Mouse (Mus musculus) bone marrow macrophage, adult 2 months (primary cell): ENCODE results near the gene C130074G19Rik. TPM values are rescaled to one million over a fixed set of nuclear protein-coding genes. Genes with fewer than 3 reads are reported as not detected.

ENCODE experiments used
- H3K27ac ChIP-seq: 2 replicates; pipeline ENCODE4 v1.5.1; 2012; ENCODE audit warnings: low read depth, low read length; ENCODE audit not compliant: insufficient read depth
- H3K4me1 ChIP-seq: 2 replicates; pipeline ENCODE4 v1.6.1; 2012; ENCODE audit warnings: low read length; ENCODE audit not compliant: control insufficient read depth, insufficient read depth
- H3K4me3 ChIP-seq: 2 replicates; pipeline ENCODE4 v1.5.1; 2012; ENCODE audit warnings: mild to moderate bottlenecking, low read length, moderate library complexity; ENCODE audit not compliant: insufficient read depth
- CTCF ChIP-seq: IDR thresholded peaks from 2 replicates; pipeline ENCODE4 v1.5.1; 2012; ENCODE audit warnings: low read depth, mild to moderate bottlenecking, low read length, moderate library complexity
- POLR2A ChIP-seq: IDR thresholded peaks from 2 replicates; pipeline ENCODE4 v1.6.1; 2012; ENCODE audit warnings: mild to moderate bottlenecking, low read depth, low read length, borderline replicate concordance
- polyA plus RNA-seq: library from polyadenylated mRNA; stranded (reverse); fragments of >200 nt; gene quantifications from 2 replicates; pipeline ENCODE4 v1.2.4, GENCODE M21; 2012; ENCODE audit not compliant: missing spikeins, insufficient read depth, insufficient read length

C130074G19Rik gene
- not detected in 2 replicates for polyA plus RNA-seq

DNA sequence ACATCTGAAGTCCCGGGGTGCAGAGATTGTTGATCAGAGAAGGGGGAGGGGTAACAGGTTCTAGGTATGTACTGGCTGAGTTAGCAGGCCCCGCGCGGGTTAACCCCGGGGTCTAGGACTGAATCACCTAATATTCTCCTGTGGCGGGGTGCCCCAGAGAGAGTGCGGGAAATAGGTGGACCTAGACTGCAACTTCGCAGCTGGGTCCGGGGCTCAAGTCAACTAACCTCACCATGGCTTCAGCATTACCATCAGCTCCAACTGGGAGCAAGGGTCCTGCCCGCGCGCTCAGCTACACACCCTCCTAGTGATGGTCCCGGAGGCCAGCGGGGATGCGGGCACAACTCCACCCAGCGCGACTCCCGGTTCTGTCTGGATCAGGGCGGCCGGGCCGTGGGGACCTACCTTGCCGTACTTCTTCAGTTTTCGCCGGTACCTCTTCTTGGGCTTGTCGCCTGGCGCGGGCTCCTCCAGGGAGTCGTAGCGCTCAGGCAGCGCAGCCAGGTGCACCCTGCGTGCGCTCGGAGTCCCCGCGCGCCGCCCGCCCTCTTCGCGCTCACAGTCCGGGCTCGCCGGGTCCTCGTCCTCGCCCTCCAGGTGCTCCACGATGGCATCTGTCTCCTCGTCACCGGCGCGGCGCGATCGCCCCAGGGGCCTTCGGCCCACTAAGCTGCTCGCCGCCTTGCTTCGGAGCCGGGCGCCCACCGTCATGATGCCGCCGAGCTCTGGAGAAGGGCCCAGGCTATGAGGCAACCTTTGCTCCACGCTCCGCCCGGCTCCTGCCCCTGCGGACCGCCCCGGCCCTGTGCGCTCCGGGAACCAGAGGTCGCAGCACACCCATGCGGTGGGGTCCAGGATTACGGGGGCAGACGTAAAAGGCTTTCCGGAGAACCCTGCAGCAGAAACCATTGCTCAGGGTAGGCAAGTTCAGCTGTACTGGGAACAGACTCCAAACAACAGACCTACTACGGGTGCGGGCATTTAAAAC is at the start of gene C130074G19Rik:
C130074G19Rik (minus strand) TSS at position 938 of the 988 bp plus-strand sequence.
- no peak within 1 kb of the TSS for H3K27ac ChIP-seq
- peaks cover 2% of the 10 kb centered on the region; the same call in 1 of the 2 replicates for H3K4me1 ChIP-seq
- H3K4me3 ChIP-seq: peak within 1 kb of the TSS; percentile 24
- no peak for TF ChIP-seq POLR2A
- no peak for TF ChIP-seq CTCF

DNA sequence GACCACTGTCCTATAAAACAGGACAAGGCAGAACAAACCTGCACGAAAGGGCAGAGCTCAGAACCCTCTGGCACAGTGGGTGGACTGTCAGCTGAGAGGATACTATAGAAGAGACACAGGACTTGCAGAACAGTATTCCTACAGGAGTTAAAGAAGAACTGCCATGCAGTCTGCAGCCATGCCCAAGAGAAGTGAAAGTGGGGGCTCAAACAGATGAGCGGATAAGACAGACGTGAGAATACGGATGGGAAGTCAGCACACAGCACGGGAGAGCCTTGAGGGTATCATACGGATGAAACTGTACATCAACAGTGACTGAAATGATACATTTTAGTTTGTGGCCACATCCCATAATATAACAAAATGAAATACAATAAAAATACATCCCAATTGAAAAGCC is 48.1 kb upstream of the C130074G19Rik start:
- no peak overlapping the region for H3K4me3 ChIP-seq
- H3K4me1 ChIP-seq: no peaks in the 10 kb centered on the region
- no peak for TF ChIP-seq POLR2A
- no peak for TF ChIP-seq CTCF
- H3K27ac ChIP-seq: no peak overlapping the region

DNA sequence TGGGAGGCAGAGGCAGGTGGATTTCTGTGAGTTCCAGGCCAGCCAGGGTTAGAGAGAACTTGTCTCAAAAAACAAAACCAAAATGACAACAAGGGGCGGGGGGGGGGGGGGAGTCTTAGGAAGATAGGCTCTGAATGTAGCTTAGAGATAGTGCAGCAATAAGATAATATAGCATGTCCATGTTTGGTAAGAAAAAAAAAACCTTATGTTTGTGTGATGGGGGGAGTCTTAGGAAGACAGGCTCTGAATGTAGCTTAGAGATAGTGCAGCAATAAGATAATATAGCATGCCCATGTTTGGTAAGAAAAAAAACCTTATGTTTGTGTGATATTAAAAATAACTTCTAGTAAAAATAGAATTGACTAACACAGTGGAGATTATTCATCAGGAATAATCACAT is 45.4 kb upstream of the C130074G19Rik start:
- no peak for TF ChIP-seq POLR2A
- TF ChIP-seq CTCF: no peak

DNA sequence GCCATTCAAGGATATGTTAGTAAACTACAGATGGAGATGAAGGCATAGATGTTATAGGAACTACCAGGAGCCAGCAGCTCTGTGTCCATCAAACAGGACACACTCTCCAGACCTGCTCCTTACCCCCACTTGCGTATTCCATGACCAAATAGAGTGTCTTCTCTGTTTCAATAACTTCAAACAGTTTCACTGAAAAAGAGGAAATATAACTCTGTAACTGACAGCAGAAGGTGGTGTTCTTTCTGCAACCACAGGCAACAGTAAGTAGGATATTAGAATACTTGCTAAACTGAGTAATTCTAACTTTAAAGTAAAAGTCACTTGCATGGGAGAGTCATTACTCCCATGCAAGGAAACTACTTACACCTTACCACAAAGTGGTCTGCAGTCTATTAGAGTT is 44.9 kb upstream of the C130074G19Rik start:
- Histone ChIP-seq H3K27ac (no peak overlapping the region), H3K4me1 (no peaks in the 10 kb centered on the region), H3K4me3 (no peak overlapping the region)
- TF ChIP-seq CTCF (no peak), POLR2A (no peak)

More for the DNA sequence above, 45.4 kb upstream of the C130074G19Rik start:
- Histone ChIP-seq H3K4me1 (no peaks in the 10 kb centered on the region), H3K27ac (no peak overlapping the region), H3K4me3 (no peak overlapping the region)

DNA sequence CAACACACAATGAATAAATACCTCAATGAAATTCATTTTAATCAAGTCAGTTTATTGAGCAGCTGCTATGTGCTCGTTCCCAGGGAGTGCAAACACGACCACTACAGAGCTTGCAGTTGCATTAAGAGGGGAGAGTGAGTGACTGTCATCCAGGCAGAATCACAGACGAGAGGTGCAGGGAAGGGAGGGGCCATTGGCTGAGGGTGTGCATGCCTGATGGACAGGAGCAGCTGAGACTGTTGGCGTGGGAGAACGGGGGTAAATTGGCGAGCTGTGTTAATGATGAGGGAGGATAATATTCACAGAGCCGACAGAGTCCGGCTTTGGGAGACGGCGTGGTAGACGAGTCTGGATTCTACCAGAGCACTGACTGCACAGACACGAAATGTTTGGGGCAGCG is 39.8 kb upstream of the C130074G19Rik start:
- H3K4me3 ChIP-seq: no peak overlapping the region

DNA sequence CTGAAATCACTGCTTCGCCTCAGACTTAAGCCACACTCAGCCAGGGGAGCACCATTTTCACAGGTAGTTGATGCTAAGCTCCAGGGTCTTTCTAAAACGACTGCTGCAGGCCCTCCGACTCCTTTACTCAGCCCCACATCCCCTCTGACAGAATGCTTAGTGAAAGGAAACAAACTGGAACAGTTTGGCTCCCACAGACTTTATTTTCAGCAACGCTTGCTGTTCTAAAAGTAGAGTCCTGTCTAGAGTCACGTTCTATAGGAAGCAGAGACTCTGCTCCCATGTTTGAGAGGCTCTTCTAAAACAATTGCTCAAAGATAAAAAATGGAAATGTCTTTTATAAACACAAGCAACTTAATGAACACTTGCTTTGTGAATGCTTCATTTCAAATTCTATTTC is 37.0 kb upstream of the C130074G19Rik start:
- H3K4me1 ChIP-seq: no peaks in the 10 kb centered on the region
- no peak overlapping the region for H3K27ac ChIP-seq
- no peak for TF ChIP-seq CTCF
- TF ChIP-seq POLR2A: no peak
- no peak overlapping the region for H3K4me3 ChIP-seq

More for the DNA sequence above, 39.8 kb upstream of the C130074G19Rik start:
- TF ChIP-seq POLR2A: no peak
- TF ChIP-seq CTCF: no peak
- no peaks in the 10 kb centered on the region for H3K4me1 ChIP-seq
- H3K27ac ChIP-seq: no peak overlapping the region

DNA sequence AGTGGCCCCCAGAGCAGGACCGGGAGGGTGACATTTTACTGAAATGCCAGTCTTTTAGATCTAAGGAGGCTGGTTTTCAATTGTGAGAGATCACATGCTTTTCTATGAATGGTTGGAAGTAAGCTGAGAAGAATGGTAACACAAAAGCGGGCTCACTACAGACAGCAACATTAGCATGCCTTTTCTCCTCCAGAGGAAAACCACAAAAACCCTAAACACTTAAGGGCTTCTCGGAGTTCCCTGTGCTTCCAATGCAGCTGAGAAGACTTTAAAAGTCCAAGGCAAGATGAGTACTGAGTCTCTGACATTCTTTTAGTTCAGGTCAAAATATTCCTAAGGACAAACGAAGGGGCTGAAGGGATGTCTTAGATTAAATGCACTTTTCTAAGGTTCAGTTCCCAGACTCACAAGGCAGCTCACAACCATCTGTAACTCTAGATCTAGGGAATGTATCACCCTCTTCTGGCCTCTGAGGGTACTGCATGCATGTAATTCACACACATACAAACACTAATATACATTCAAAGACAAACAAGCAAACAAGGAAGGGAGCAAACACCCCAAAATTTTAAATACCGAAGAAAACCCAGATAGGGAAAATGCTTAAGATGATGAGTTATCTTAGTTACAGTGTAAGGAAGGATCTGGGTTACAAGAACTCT is 35.3 kb upstream of the C130074G19Rik start:
- Histone ChIP-seq H3K4me1 (no peaks in the 10 kb centered on the region), H3K27ac (no peak overlapping the region), H3K4me3 (no peak overlapping the region)
- TF ChIP-seq CTCF (no peak), POLR2A (no peak)

DNA sequence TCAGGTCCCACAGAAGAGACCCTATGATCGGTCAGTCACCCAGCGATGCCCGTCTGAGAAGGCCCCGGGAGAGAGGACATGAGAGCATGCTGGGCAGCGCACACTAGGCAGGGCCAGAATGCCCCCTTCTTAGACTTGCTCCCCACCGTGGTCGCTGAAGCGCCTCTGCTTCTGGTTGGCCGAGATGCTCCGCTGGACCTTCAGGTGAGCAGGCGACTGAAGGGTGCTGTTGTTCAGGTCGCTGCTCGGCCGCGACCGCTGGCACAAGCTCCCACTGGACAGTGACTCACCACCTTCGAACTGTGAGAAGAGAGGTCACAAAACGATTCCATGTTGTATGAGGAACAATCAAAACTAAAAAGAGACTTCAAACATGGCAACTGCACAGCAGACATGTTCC is 29.3 kb upstream of the C130074G19Rik start:
- H3K27ac ChIP-seq: no peak overlapping the region
- TF ChIP-seq CTCF: no peak
- TF ChIP-seq POLR2A: no peak
- H3K4me3 ChIP-seq: no peak overlapping the region
- H3K4me1 ChIP-seq: 0 out of 2 replicates have a peak, but pooled peaks cover 2% of the 10 kb centered on the region

DNA sequence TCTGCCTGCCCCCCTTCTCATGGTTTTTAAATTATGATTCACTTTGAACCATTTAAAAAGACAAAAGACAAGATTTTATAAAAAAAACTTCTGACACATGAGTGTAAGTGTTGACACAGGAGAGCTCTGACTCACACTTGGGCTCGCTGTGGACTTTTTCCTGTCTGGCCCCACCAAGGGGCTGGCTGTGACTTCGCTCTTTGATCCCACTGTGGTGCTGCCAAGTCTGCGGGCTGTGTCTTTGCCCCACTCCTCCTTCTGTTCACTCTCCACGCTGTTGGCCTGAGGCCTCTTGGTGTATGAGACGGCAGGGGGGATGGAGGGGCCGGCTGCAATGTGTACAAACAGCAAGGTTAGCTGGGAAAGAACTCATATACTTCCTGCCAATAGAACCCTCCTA is 28.8 kb upstream of the C130074G19Rik start:
- H3K4me1 ChIP-seq: 0 out of 2 replicates have a peak, but pooled peaks cover 2% of the 10 kb centered on the region
- TF ChIP-seq POLR2A: no peak
- TF ChIP-seq CTCF: no peak
- no peak overlapping the region for H3K27ac ChIP-seq
- no peak overlapping the region for H3K4me3 ChIP-seq
